Mouse (Mus musculus) forebrain, postnatal 0 days (tissue): Measurements from ENCODE around the gene Tomm5. TPM values are rescaled to one million over a fixed set of nuclear protein-coding genes. Genes with fewer than 3 reads are reported as not detected.

Experiments used
- ATAC-seq: fragments of 200-750 bp; cut with Nextera tagmentation; 2 replicates; pipeline ENCODE4 v1.8.0; 2017; ENCODE audit warnings: mild to moderate bottlenecking, moderate library complexity
- DNase-seq: peaks from one replicate; pipeline ENCODE4 v3.0.0-alpha.2; 2015
- H3K27ac ChIP-seq: fragments of 300-500 bp; sonication (generic); 2 replicates; pipeline ENCODE4 v1.5.1; 2014; ENCODE audit warnings: low read depth, mild to moderate bottlenecking, antibody characterized with exemption, low read length, moderate library complexity, mixed read lengths
- H3K27me3 ChIP-seq: fragments of 300-500 bp; sonication (generic); 2 replicates; pipeline ENCODE4 v1.6.1; 2014; ENCODE audit warnings: mild to moderate bottlenecking, low read length, mixed read lengths; ENCODE audit not compliant: insufficient read depth
- H3K36me3 ChIP-seq: fragments of 300-500 bp; sonication (generic); 2 replicates; pipeline ENCODE4 v1.6.1; 2014; ENCODE audit warnings: mild to moderate bottlenecking, moderate library complexity; ENCODE audit not compliant: insufficient read depth
- H3K4me1 ChIP-seq: fragments of 300-500 bp; sonication (generic); 2 replicates; pipeline ENCODE4 v1.6.1; 2014; ENCODE audit warnings: antibody characterized with exemption; ENCODE audit not compliant: insufficient read depth
- H3K4me2 ChIP-seq: fragments of 300-500 bp; sonication (generic); 2 replicates; pipeline ENCODE4 v1.6.1; 2014; ENCODE audit warnings: low read depth, mild to moderate bottlenecking, moderate library complexity
- H3K4me3 ChIP-seq: fragments of 300-500 bp; sonication (generic); 2 replicates; pipeline ENCODE4 v1.5.1; 2014; ENCODE audit warnings: low read depth, low read length, mixed read lengths
- H3K9ac ChIP-seq: fragments of 300-500 bp; sonication (generic); 2 replicates; pipeline ENCODE4 v1.6.1; 2014; ENCODE audit warnings: mild to moderate bottlenecking
- H3K9me3 ChIP-seq: fragments of 300-500 bp; sonication (generic); 2 replicates; pipeline ENCODE4 v1.6.1; 2016; ENCODE audit warnings: low read length
- CTCF ChIP-seq: sonication (generic); IDR thresholded peaks from 2 replicates; pipeline ENCODE4 v1.5.1; 2016; ENCODE audit warnings: antibody characterized with exemption, control low read depth, low read depth
- WGBS: fragments of 180-500 bp; shearing (Covaris S2); extraction: QIAGEN DNeasy Blood & Tissue Kit; methylation state at CpG from one replicate; pipeline ENCODE4 v1.1.7; 2014; 5-methylcytosine and 5-hydroxymethylcytosine counted together
- polyA plus RNA-seq: library from polyadenylated mRNA; unstranded; fragments of >200 nt; fragmentation: Nextera tagmentation; extraction: Ambion mirVana; gene quantifications from 2 replicates; pipeline ENCODE4 v1.2.1, GENCODE M21; 2015
- total RNA-seq: library from RNA; depleted of rRNA; stranded (reverse); fragments of >200 nt; gene quantifications from 2 replicates; pipeline ENCODE4 v1.2.3, GENCODE M21; 2014; rRNA removed

Gene Tomm5
- total RNA-seq: 114 and 143 TPM in 2 replicates
- 208 and 264 TPM in 2 replicates for polyA plus RNA-seq

DNA sequence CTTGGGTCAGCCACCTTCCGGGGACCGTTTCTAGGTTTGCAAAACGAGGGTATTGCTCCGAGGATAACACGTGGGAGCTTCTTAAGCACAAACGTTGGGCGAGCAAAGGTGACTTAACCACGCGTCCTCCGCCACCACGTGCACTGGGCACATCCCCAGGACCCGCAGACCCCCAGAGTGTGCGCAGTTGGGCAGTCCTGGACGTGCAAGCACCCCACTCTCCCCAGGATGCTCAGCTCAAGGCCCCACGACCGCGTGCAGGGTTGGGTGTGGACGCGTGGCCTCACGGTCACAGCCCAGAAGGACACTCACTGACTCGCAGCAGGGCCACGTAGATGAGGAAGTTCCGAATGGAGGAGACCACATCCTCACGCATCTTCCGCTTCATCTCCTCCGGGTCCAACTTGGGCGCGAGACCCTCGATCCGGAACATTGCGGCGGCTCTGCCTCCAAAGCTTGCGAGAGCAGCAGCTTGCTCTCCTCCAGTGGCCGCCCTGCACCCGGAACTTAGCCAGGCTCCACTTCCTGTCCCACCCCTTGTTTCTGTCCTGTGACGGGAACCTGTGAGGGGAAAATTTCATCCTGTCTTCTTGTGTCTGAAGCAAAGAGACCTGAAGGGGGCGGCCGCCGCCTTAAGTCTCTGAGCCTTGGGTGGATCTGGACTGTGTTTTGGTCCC, at the start of gene Tomm5:
Gene Tomm5, minus strand, starts transcription at position 514 of the 677 bp plus-strand sequence.
- peaks cover 18% of the 10 kb centered on the region; the same call in 1 of the 2 replicates for H3K36me3 ChIP-seq
- peak within 1 kb of the TSS; percentile 78 for H3K9ac ChIP-seq
- WGBS: 2% methylated on average over 39 of the region's 39 CpGs
- H3K27ac ChIP-seq: no peak within 1 kb of the TSS
- H3K4me3 ChIP-seq: peak within 1 kb of the TSS; percentile 70
- DNase-seq (peak; percentile 92), ATAC-seq (peak; percentile 100)
- no peaks in the 10 kb centered on the region for H3K9me3 ChIP-seq
- H3K4me2 ChIP-seq: peak within 1 kb of the TSS; percentile 58
- H3K4me1 ChIP-seq: peaks cover 10% of the 10 kb centered on the region
- H3K27me3 ChIP-seq: no peaks in the 10 kb centered on the region
- TF ChIP-seq CTCF: peak; percentile 89

- DNase-seq: no peak
- WGBS: 68% methylated on average over 3 of the region's 3 CpGs
Measured at GRCm38 (mm10) chr4:45156433-45156832, 48.5 kb upstream of the Tomm5 start.

GRCm38 (mm10) chr4:45143005-45143404, 35.1 kb upstream of the Tomm5 start:
- Histone ChIP-seq H3K27me3 (no peaks in the 10 kb centered on the region), H3K9ac (no peak overlapping the region), H3K4me3 (no peak overlapping the region), H3K4me2 (no peak overlapping the region), H3K27ac (no peak overlapping the region), H3K4me1 (peaks cover 4% of the 10 kb centered on the region; the same call in 1 of the 2 replicates), H3K9me3 (no peaks in the 10 kb centered on the region), H3K36me3 (no peaks in the 10 kb centered on the region)
- ATAC-seq (no peak; the same call in 1 of the 2 replicates), DNase-seq (no peak)
- 63% methylated on average over 8 of the region's 8 CpGs for WGBS
- no peak for TF ChIP-seq CTCF

More at GRCm38 (mm10) chr4:45156433-45156832, 48.5 kb upstream of the Tomm5 start:
- no peak overlapping the region for H3K27ac ChIP-seq
- ATAC-seq: no peak
- H3K9me3 ChIP-seq: no peaks in the 10 kb centered on the region
- H3K4me1 ChIP-seq: no peaks in the 10 kb centered on the region
- H3K9ac ChIP-seq: no peak overlapping the region
- no peak for TF ChIP-seq CTCF
- no peak overlapping the region for H3K4me2 ChIP-seq
- H3K4me3 ChIP-seq: no peak overlapping the region
- no peaks in the 10 kb centered on the region for H3K27me3 ChIP-seq
- no peaks in the 10 kb centered on the region for H3K36me3 ChIP-seq

GRCm38 (mm10) chr4:45142411-45142810, 34.5 kb upstream of the Tomm5 start:
- Histone ChIP-seq H3K4me3 (no peak overlapping the region), H3K4me1 (peaks cover 4% of the 10 kb centered on the region; the same call in 1 of the 2 replicates), H3K36me3 (no peaks in the 10 kb centered on the region), H3K4me2 (no peak overlapping the region), H3K27me3 (no peaks in the 10 kb centered on the region), H3K27ac (no peak overlapping the region), H3K9ac (no peak overlapping the region), H3K9me3 (no peaks in the 10 kb centered on the region)
- no peak for TF ChIP-seq CTCF
- ATAC-seq (peak; percentile 85), DNase-seq (no peak)
- WGBS: 21% methylated on average over 11 of the region's 11 CpGs

DNA sequence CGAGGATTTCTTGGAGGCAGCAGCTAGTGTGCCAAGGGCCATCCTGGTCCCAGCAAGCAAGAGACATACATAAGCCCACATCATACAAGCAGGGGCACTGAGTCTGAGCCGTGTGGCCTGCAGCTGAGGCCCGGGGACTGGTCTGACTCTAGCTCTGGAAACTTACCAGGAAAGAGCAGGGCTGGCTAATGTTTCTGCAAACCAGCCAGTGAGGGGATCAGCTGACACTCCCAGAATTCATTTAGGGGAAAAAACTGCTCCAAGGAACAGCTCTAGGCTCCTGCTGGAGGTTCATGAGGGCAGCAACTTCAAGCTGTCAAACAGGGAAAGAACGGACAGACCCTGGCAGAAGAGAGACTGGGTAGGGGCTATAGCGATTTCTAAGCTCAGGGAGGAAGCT, 33.9 kb upstream of the Tomm5 start:
- DNase-seq: no peak

GRCm38 (mm10) chr4:45137636-45138035, 29.7 kb upstream of the Tomm5 start:
- no peaks in the 10 kb centered on the region for H3K27me3 ChIP-seq

More for the DNA sequence above, 33.9 kb upstream of the Tomm5 start:
- ATAC-seq: no peak
- H3K4me2 ChIP-seq: no peak overlapping the region
- 69% methylated on average over 5 of the region's 5 CpGs for WGBS
- no peak overlapping the region for H3K9ac ChIP-seq
- H3K27ac ChIP-seq: no peak overlapping the region
- peaks cover 4% of the 10 kb centered on the region; the same call in 1 of the 2 replicates for H3K4me1 ChIP-seq
- no peak overlapping the region for H3K4me3 ChIP-seq
- no peaks in the 10 kb centered on the region for H3K27me3 ChIP-seq
- no peak for TF ChIP-seq CTCF
- no peaks in the 10 kb centered on the region for H3K36me3 ChIP-seq
- no peaks in the 10 kb centered on the region for H3K9me3 ChIP-seq

DNA sequence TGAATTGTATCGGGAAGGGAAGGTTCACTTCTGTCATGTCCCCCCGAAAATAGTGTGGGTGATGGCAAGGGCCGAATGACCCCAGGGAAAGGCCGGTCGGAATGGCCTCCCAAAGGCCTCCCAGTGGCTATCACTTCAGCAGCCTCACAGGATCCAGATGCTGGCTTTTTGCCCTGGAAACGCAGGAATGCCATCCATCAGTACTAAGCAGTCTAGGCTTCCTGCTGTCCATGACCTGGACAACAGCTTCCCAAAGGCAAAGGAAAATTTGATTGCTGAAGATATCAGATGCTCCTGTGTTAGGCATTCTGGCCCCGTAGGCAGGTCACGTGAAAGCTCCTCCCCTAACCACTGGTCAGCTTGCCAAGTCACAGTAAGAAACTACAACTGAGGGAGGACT, 26.6 kb upstream of the Tomm5 start:
- Histone ChIP-seq H3K9ac (no peak overlapping the region), H3K27me3 (no peaks in the 10 kb centered on the region), H3K9me3 (no peaks in the 10 kb centered on the region), H3K4me2 (no peak overlapping the region), H3K27ac (no peak overlapping the region), H3K4me3 (no peak overlapping the region), H3K4me1 (no peaks in the 10 kb centered on the region), H3K36me3 (no peaks in the 10 kb centered on the region)
- 85% methylated on average over 8 of the region's 8 CpGs for WGBS
- ATAC-seq (no peak), DNase-seq (no peak)
- no peak for TF ChIP-seq CTCF

More at GRCm38 (mm10) chr4:45137636-45138035, 29.7 kb upstream of the Tomm5 start:
- no peak for ATAC-seq
- Histone ChIP-seq H3K4me2 (no peak overlapping the region), H3K36me3 (no peaks in the 10 kb centered on the region), H3K9ac (no peak overlapping the region), H3K4me3 (no peak overlapping the region), H3K4me1 (no peaks in the 10 kb centered on the region), H3K27ac (no peak overlapping the region), H3K9me3 (no peaks in the 10 kb centered on the region)
- WGBS: 54% methylated on average over 4 of the region's 4 CpGs
- TF ChIP-seq CTCF: no peak
- no peak for DNase-seq
